Mouse (Mus musculus) intestine, embryonic 16.5 days (tissue): ENCODE results near the gene Slfn3. TPM values are rescaled to one million over a fixed set of nuclear protein-coding genes. Genes with fewer than 3 reads are reported as not detected.
"Not testable (repeated sequence)": the region's sequence is repeated elsewhere in the genome, so short reads cannot be mapped to it uniquely, and the experiment has no call there.

ENCODE experiments used
- ATAC-seq: fragments of 200-750 bp; cut with Nextera tagmentation; 2 replicates; pipeline ENCODE4 v1.8.0; 2017; ENCODE audit warnings: moderate TSS enrichment, moderate library complexity
- H3K27ac ChIP-seq: fragments of 300-500 bp; sonication (generic); 2 replicates; pipeline ENCODE4 v1.5.1; 2014; ENCODE audit warnings: mild to moderate bottlenecking, low read length
- H3K27me3 ChIP-seq: fragments of 300-500 bp; sonication (generic); replicated peaks from 2 replicates; pipeline ENCODE4 v1.6.1; 2014; ENCODE audit warnings: low read length, control low read depth, mixed read lengths; ENCODE audit not compliant: control insufficient read depth, insufficient read depth
- H3K36me3 ChIP-seq: fragments of 300-500 bp; sonication (generic); 2 replicates; pipeline ENCODE4 v1.6.1; 2014; ENCODE audit warnings: low read length, control low read depth; ENCODE audit not compliant: control insufficient read depth, insufficient read depth
- H3K4me1 ChIP-seq: fragments of 300-500 bp; sonication (generic); 2 replicates; pipeline ENCODE4 v1.6.1; 2014; ENCODE audit warnings: low read length, control low read depth, mixed read lengths; ENCODE audit not compliant: control insufficient read depth, insufficient read depth
- H3K4me2 ChIP-seq: fragments of 300-500 bp; sonication (generic); 2 replicates; pipeline ENCODE4 v1.6.1; 2014; ENCODE audit warnings: low read depth, low read length, control low read depth
- H3K4me3 ChIP-seq: fragments of 300-500 bp; sonication (generic); 2 replicates; pipeline ENCODE4 v1.5.1; 2014; ENCODE audit warnings: mild to moderate bottlenecking, low read length
- H3K9ac ChIP-seq: fragments of 300-500 bp; sonication (generic); 2 replicates; pipeline ENCODE4 v1.6.1; 2014; ENCODE audit warnings: low read depth, low read length
- H3K9me3 ChIP-seq: fragments of 300-500 bp; sonication (generic); 2 replicates; pipeline ENCODE4 v1.6.1; 2016; ENCODE audit warnings: low read length, control low read depth; ENCODE audit not compliant: control insufficient read depth
- WGBS: fragments of 180-500 bp; shearing (Covaris S2); extraction: QIAGEN DNeasy Blood & Tissue Kit; methylation state at CpG from one replicate; pipeline ENCODE4 v1.1.7; 2014; 5-methylcytosine and 5-hydroxymethylcytosine counted together
- polyA plus RNA-seq: library from polyadenylated mRNA; unstranded; fragments of >200 nt; fragmentation: Nextera tagmentation; extraction: Ambion mirVana; gene quantifications from 2 replicates; pipeline ENCODE4 v1.2.1, GENCODE M21; 2015

The Slfn3 gene
- polyA plus RNA-seq = 0.72 and 0.95 TPM in 2 replicates

DNA sequence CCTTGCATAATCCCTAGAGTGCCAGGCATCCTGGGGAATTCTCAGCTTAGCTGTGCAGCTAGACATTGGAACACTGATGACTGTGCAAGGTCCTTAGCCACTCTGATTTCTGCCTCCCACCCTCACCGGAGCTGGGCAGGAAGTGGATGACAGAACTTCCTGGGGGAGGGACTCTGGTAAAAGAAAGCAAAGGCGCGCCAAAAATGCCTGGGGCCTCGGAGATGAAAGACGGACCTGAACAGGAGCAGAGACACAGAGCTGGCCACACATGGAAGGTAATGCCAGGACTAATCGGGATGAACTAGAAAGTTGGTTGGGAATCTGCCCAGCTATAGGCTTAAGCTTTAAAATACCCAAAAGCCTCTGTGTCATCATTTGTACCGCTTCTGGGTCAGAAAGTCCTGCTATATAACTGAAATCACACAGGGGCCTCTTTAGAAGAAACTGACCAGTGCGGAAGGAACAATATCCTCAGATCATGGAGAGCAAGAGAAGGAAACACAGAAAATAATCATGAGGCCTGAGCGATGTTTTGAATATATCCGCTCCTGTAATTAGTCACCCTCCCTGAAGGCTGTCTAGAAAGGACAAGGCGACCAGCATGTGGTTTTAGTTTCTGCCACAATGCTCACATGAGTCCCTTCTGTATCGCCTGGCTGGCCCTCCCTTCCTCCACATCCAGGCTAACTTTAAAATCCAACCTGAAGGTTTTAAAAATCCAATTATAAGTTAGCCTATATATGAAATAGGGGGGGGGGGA lies at the start of gene Slfn3:
TSS of gene Slfn3 (plus strand) at position 197 of the 760 bp plus-strand sequence.
- Histone ChIP-seq H3K4me2 (0 out of 2 replicates have a peak within 1 kb of the TSS, but pooled peaks have one; percentile 11), H3K9me3 (no peaks in the 10 kb centered on the region), H3K4me1 (no peaks in the 10 kb centered on the region), H3K9ac (no peak within 1 kb of the TSS), H3K4me3 (peak within 1 kb of the TSS; percentile 5; the same call in 1 of the 2 replicates), H3K36me3 (no peaks in the 10 kb centered on the region), H3K27ac (no peak within 1 kb of the TSS), H3K27me3 (no peaks in the 10 kb centered on the region)
- WGBS = 73% methylated on average over 12 of the region's 12 CpGs
- no peak for ATAC-seq

DNA sequence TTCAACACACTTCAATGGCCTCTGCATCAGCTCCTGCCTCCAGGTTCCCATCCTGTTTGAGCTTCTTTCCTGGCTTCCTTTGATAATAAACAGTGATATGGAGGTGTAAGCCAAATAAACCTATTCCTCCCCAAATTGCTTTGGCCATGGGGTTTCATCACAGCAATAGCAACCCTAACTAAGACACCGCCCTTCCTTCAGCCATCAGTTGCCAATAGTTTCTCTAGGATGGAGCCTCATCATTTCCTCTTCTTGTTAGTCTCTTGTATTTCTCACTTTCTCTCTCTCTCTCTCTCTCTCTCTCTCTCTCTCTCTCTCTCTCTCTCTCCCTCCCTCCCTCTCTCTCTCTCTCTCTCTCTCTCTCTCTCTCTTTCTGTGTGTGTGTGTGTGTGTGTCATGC lies 42.2 kb upstream of the Slfn3 start:
- ATAC-seq, H3K36me3 ChIP-seq, H3K4me1 ChIP-seq, H3K27me3 ChIP-seq, H3K4me3 ChIP-seq, H3K9ac ChIP-seq, H3K27ac ChIP-seq, H3K4me2 ChIP-seq, H3K9me3 ChIP-seq: not testable (repeated sequence)
- no CpG with 5 or more reads among the region's 1 CpGs for WGBS

DNA sequence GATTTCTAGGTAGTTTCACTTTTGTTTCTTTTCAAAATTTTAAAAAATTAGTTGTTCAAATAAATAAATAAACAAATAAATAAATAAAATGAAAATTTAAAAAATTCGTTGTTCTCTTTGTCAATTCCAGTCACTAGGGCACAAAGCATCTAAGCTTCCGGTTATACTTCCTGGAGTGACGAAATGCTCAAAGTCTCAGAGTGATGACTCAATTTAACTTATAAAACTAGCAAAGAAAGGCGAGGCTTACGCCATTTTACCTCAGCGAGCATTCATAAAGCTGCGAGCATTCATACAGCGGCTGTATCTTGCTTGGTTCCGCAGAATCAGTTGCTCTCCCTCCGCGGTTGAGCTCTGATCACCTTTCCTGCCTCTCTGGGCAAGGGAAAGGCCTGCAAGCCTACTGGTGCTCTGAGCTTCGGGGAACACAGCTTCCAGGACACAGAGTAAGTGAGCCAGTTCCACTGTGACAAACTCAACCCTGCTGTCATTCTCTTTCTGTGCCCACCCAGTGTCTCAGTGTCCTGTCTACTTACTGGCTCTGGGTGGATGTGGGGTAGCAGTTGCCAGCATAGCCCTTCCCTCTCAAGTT lies 16.1 kb upstream of the Slfn3 start, which contains the start of gene Slfn4:
TSS of gene Slfn4 (plus strand) at position 239 of the 592 bp plus-strand sequence.
- H3K27me3 ChIP-seq = no peaks in the 10 kb centered on the region
- H3K4me3 ChIP-seq = no peak within 1 kb of the TSS
- no peak within 1 kb of the TSS for H3K4me2 ChIP-seq
- no peaks in the 10 kb centered on the region for H3K4me1 ChIP-seq
- H3K36me3 ChIP-seq = no peaks in the 10 kb centered on the region
- ATAC-seq = no peak
- H3K27ac ChIP-seq = no peak within 1 kb of the TSS
- no peaks in the 10 kb centered on the region for H3K9me3 ChIP-seq
- no peak within 1 kb of the TSS for H3K9ac ChIP-seq
- 81% methylated on average over 12 of the region's 12 CpGs for WGBS

- WGBS = 56% methylated on average over 3 of the region's 3 CpGs
- no peaks in the 10 kb centered on the region for H3K36me3 ChIP-seq
- no peak for ATAC-seq
- H3K4me1 ChIP-seq = no peaks in the 10 kb centered on the region
- no peak overlapping the region for H3K27ac ChIP-seq
- no peaks in the 10 kb centered on the region for H3K27me3 ChIP-seq
- H3K9ac ChIP-seq = no peak overlapping the region
- no peak overlapping the region for H3K4me3 ChIP-seq
- H3K4me2 ChIP-seq = 0 out of 2 replicates have a peak overlapping the region, but pooled peaks have one; percentile 11
- H3K9me3 ChIP-seq = no peaks in the 10 kb centered on the region
Observed at GRCm38 (mm10) chr11:83192001-83192400, 871 bp downstream of the Slfn3 start.

GRCm38 (mm10) chr11:83205002-83205401 lies 13.9 kb downstream of the Slfn3 start:
- H3K9ac ChIP-seq = no peak overlapping the region
- no peak for ATAC-seq

DNA sequence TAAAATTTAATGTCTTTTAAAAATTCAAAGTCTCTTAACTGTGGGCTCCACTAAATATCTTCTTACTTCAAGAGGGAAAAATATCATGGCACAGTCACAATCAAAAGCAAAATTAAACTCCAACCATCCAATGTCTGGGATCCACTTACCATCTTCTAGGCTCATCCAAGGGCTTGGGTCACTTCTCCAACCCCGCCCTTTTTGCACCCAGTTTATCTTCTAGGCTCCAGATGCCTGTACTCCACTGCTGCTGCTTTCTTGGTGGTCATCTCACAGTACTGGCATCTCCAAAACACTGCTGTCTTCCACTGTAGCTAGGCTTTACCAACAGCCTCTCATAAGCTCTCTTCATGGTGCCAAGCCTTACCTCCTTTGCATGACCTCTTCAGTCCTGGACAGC lies 25.0 kb downstream of the Slfn3 start:
- H3K27me3 ChIP-seq = no peaks in the 10 kb centered on the region
- H3K4me1 ChIP-seq = no peaks in the 10 kb centered on the region
- no peak overlapping the region for H3K27ac ChIP-seq
- no peak for ATAC-seq
- 77% methylated on average over 1 of the region's 1 CpGs for WGBS
- H3K4me3 ChIP-seq = no peak overlapping the region
- no peak overlapping the region for H3K9ac ChIP-seq
- H3K36me3 ChIP-seq = no peaks in the 10 kb centered on the region
- no peaks in the 10 kb centered on the region for H3K9me3 ChIP-seq
- H3K4me2 ChIP-seq = no peak overlapping the region

More at GRCm38 (mm10) chr11:83205002-83205401, 13.9 kb downstream of the Slfn3 start:
- no peak overlapping the region for H3K27ac ChIP-seq
- no peak overlapping the region for H3K4me3 ChIP-seq
- no peaks in the 10 kb centered on the region for H3K27me3 ChIP-seq
- H3K4me1 ChIP-seq = no peaks in the 10 kb centered on the region
- no peaks in the 10 kb centered on the region for H3K9me3 ChIP-seq
- H3K36me3 ChIP-seq = no peaks in the 10 kb centered on the region
- H3K4me2 ChIP-seq = no peak overlapping the region

DNA sequence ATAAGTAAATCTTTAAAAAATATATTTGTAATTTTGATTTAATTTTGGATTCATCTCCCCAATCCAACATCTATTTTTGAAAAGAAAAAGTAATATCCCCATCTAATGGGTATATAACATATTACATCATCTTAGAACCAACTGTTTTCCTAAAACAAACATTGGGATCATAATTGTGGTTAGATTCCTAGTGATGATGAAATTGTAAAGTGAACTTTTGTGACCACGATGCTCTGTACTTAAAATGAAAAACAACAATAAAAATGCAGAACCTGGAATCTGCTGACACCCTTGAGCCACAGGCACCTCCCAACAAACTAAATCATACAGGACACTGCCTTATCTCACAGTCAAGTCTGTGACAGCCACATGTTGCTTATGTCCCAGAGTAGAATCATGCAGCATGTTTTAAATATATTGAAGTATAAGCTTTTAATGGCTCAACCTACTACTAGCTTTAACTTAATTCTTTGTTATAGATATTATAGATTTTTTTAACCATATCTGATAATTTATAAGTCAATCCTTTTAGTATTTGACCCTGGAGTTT lies 30.3 kb downstream of the Slfn3 start:
- Histone ChIP-seq H3K27ac (no peak overlapping the region), H3K9me3 (no peaks in the 10 kb centered on the region), H3K4me1 (no peaks in the 10 kb centered on the region), H3K27me3 (no peaks in the 10 kb centered on the region), H3K36me3 (no peaks in the 10 kb centered on the region), H3K4me3 (no peak overlapping the region), H3K9ac (no peak overlapping the region), H3K4me2 (no peak overlapping the region)
- 82% methylated on average over 1 of the region's 1 CpGs for WGBS
- no peak for ATAC-seq

DNA sequence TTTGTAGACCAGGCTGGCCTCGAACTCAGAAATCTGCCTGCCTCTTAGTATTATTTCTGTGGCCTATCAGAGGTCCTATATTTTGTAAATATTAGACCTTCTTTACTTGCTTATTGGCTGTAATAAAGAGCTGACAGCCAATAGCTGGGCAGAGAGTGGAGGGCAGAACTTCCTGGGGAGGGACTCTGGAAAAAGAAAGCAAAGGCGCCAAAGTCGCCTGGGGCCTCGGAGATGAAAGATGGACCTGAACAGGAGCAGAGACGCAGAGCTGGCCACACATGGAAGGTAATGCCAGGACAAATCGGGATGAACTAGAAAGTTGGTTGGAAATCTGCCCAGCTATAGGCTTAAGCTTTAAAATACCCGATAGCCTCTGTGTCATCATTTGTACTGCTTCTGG lies 32.2 kb downstream of the Slfn3 start:
- Histone ChIP-seq H3K36me3 (no peaks in the 10 kb centered on the region), H3K9ac (no peak overlapping the region), H3K4me3 (no peak overlapping the region), H3K4me1 (no peaks in the 10 kb centered on the region), H3K27ac (no peak overlapping the region), H3K27me3 (no peaks in the 10 kb centered on the region), H3K4me2 (no peak overlapping the region), H3K9me3 (no peaks in the 10 kb centered on the region)
- ATAC-seq = no peak
- 76% methylated on average over 7 of the region's 7 CpGs for WGBS

GRCm38 (mm10) chr11:83223793-83224192 lies 32.7 kb downstream of the Slfn3 start:
- H3K9ac ChIP-seq, H3K4me1 ChIP-seq, H3K9me3 ChIP-seq, H3K36me3 ChIP-seq, H3K4me3 ChIP-seq, H3K27ac ChIP-seq, H3K4me2 ChIP-seq, ATAC-seq, H3K27me3 ChIP-seq: not testable (repeated sequence)
- WGBS = 81% methylated on average over 5 of the region's 5 CpGs
